Mouse (Mus musculus): ENCODE data around the gene Nkain4. TPM values are rescaled to one million over a fixed set of nuclear protein-coding genes. Genes with fewer than 3 reads are reported as not detected.

Gene Nkain4
- total RNA-seq, 1 experiment from 2014 or later = not detected

DNA sequence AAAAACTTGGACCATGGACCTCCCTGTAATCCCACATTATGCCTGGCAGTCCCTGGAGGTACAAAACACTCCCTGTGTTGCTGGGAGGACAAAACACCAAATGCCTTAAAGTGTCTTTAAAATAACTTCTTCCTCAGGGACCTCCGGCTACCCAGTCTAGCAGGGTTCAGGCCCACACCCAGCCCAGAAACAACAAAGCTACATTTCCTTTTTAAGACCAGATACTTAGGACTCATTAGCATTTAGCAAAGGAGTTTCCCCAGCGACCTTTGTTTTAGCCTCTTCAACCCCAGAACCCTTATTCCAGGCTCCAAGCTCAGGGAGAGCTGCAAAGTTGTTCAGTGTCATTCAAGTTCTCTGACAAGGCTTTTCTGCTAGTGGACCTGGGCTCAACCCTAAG, 861 bp downstream of the Nkain4 start:
- ATAC-seq (replicated peaks; ENCODE audit: low read depth, poor library complexity, severe bottlenecking) = no peak

DNA sequence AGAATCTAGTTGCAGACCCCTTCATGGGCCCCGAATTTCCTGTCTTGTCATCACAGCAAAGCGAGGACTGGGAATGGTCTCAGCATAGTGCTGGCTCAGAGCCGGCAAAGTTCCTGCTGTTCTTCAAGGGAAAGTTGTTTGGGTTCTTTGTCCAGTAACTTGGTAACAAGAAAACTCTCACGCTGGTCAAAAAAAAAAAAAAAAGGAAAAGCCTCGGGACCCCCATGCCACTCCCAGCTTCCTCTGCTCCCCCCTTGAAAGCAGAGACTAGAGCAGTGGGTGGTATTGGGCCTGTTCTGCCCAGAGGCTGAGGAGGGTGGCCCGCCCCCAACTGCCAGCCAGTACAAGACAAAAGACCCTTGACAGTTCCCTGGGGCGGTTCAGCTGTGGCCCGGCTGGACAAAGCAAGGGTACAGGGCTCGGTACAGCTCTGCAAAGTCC, 1.7 kb downstream of the Nkain4 start:
- no peak for ATAC-seq (replicated peaks; ENCODE audit: low read depth, poor library complexity, severe bottlenecking)

DNA sequence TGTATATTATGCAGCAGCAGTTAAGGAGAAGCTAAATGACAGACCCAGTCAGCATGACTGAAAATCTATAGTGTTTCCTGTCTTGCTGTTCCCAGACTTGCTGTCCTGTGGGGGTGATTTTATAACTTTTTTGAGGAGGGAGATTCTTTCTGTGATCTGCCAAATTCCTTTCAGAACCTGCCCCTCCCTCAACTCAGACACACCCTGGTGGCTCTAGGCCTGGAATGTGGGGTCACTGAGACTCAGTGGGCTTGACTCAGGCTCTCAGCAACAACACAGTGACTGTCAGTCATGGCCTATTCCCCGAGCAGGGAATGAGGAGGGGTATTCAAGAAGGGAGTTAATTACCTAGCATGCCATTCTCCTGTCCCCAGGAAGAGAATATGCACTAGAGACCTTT, 4.6 kb downstream of the Nkain4 start:
- no peak for ATAC-seq (replicated peaks; ENCODE audit: low read depth, poor library complexity, severe bottlenecking)

GRCm38 (mm10) chr2:180941869-180942268, 12.6 kb downstream of the Nkain4 start:
- no peak for ATAC-seq (replicated peaks; ENCODE audit: low read depth, poor library complexity, severe bottlenecking)

GRCm38 (mm10) chr2:180940187-180940586, 14.3 kb downstream of the Nkain4 start:
- peak; percentile 52 for ATAC-seq (replicated peaks; ENCODE audit: low read depth, poor library complexity, severe bottlenecking)

GRCm38 (mm10) chr2:180932418-180932817, 22.1 kb downstream of the Nkain4 start:
- ATAC-seq (replicated peaks; ENCODE audit: low read depth, poor library complexity, severe bottlenecking) = no peak

- no peak for ATAC-seq (replicated peaks; ENCODE audit: low read depth, poor library complexity, severe bottlenecking)
Observed at GRCm38 (mm10) chr2:180928723-180929122, 25.8 kb downstream of the Nkain4 start, which contains the start of gene Birc7. Birc7 (plus strand) TSS chr2:180929023.

DNA sequence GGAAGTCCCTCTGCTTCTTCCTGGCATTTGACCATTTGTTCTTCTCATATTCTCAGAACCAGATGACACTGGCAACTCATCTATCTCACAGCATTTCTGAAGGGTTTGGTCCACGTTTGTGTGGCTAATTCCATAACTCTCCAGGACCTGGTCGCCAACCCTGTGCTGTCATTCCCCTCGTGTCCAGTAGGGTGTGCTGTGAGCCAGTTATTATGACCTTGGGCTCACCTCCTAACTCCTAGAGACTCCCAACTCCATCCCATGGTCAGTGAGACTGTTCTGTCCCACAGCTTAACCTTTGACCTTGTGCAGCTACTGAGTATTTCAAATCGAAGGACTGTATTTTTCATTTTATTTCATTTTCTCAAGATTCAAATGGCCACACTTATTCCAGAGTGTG, 29.3 kb downstream of the Nkain4 start:
- ATAC-seq (replicated peaks; ENCODE audit: low read depth, poor library complexity, severe bottlenecking) = peak; percentile 74

DNA sequence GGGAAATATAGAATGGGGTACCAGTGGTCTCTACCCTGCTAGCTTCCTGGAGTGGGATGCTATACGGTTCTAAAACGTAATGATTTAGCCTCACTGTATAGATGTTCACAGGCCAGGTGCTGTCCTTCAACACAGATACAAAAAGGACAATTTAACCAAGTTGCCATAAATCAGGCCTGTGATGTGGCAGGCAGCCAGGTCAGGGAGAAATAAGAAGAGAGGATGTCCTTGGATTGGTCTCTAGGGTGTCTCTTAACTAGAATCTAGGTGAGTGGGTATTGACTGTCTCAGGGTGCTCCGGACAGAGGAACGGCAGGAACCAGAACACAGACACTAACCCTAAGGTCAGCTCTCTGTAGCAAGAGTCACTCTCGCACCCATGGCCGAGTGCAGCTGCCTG, 31.8 kb downstream of the Nkain4 start:
- ATAC-seq (replicated peaks; ENCODE audit: low read depth, poor library complexity, severe bottlenecking) = no peak

- peak; percentile 79 for ATAC-seq (replicated peaks; ENCODE audit: low read depth, poor library complexity, severe bottlenecking)
Observed at GRCm38 (mm10) chr2:180920810-180921400, 33.6 kb downstream of the Nkain4 start, which contains the start of gene Ythdf1. Ythdf1 (minus strand) TSS chr2:180920949.

- ATAC-seq (replicated peaks; ENCODE audit: low read depth, poor library complexity, severe bottlenecking) = peak; percentile 21
Observed at GRCm38 (mm10) chr2:180919913-180920809, 34.3 kb downstream of the Nkain4 start.

GRCm38 (mm10) chr2:180915886-180916433, 38.5 kb downstream of the Nkain4 start:
- no peak for ATAC-seq (replicated peaks; ENCODE audit: low read depth, poor library complexity, severe bottlenecking)

DNA sequence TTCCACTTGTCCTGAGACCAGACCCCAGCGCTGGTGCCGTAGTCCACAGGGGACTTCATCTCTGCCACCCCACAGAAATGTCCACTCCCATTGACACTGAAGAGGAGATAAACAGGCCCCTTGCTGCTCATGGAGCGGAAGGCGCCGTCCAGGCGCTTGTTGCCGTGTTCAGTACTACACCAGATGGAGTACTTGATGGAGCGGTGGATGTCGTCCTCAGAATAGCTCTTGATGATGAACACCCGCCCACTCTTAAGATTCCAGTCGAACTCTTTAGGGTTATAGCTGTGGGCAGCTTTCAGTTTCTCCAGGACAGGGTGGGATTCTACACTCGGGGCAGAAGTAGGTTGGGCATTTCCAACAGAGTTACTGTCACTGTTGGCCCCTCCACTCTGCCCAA, 43.6 kb downstream of the Nkain4 start:
- no peak for ATAC-seq (replicated peaks; ENCODE audit: low read depth, poor library complexity, severe bottlenecking)

DNA sequence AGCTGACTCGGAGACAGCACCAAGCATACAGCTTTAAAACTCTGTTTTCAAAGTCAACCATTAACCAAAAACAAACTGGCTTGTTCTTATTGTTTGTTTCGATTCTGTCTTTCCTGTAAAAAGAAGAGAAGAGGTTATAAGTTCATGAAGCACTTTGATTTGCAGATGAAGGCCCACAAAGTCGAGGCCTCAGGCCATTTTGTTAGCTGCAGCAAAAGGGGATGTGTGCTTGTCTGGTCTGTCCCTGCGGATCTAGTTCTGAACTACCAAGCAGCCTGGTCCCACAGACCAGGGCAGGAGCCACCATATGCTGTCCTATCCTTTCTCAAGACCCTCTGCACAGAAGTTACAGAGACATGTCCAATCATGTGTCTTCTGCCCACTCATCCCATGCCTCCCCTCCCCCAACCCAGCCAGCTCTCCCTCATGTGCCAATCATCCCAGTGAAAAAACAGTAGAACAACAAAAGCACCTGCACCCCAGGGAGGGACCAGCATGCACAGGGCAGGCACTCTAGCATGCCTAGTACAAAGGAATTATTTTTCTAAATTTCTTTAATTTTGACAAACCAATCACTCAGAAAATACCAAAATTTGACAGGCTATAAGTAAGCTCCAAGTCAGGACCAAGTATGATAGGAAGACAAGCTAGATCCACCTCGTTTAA, 48.8 kb downstream of the Nkain4 start:
- ATAC-seq (replicated peaks; ENCODE audit: low read depth, poor library complexity, severe bottlenecking) = no peak

GRCm38 (mm10) chr2:180904435-180905208, 49.9 kb downstream of the Nkain4 start:
- no peak for ATAC-seq (replicated peaks; ENCODE audit: low read depth, poor library complexity, severe bottlenecking)

DNA sequence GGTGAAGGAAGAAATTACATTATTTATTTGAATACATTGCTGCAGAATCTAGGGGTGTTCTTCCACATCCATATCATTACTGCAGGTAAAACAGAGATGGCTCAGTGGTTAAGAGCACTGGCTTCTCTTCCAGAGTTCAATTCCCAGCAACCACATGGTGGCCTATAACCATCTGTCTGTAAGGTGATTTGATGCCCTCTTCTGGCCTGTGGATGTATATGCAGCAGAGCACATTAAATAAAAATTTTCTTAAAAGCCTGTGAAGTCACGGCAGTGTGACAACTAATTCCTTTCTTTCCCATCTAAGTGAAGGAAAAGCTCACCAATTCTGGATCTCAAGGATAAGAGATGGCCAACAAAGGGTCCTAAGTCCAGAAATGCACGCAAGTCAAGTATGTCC, 52.4 kb downstream of the Nkain4 start:
- peak; percentile 63; the same call in 1 of the 2 replicates for ATAC-seq (replicated peaks; ENCODE audit: low read depth, poor library complexity, severe bottlenecking)

DNA sequence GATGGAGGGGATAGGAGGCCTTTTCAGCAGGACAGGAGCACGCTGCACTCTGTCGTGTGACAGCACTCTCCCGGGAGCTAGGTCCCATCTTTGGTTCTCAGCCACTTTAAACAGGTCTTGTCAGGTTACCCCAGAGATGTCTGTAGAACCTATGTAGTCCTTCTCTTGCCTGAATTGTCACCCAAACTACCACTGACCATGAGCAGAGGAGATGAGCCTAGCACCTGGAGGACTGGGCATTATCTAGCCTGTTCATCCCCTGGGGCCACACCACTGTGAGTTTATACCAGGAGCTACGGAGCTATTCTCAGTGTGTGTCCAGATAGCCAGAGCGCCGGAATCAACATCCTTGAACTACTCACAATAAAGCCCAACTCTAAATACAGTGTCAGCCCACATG, 56.6 kb downstream of the Nkain4 start:
- ATAC-seq (replicated peaks; ENCODE audit: low read depth, poor library complexity, severe bottlenecking) = no peak

DNA sequence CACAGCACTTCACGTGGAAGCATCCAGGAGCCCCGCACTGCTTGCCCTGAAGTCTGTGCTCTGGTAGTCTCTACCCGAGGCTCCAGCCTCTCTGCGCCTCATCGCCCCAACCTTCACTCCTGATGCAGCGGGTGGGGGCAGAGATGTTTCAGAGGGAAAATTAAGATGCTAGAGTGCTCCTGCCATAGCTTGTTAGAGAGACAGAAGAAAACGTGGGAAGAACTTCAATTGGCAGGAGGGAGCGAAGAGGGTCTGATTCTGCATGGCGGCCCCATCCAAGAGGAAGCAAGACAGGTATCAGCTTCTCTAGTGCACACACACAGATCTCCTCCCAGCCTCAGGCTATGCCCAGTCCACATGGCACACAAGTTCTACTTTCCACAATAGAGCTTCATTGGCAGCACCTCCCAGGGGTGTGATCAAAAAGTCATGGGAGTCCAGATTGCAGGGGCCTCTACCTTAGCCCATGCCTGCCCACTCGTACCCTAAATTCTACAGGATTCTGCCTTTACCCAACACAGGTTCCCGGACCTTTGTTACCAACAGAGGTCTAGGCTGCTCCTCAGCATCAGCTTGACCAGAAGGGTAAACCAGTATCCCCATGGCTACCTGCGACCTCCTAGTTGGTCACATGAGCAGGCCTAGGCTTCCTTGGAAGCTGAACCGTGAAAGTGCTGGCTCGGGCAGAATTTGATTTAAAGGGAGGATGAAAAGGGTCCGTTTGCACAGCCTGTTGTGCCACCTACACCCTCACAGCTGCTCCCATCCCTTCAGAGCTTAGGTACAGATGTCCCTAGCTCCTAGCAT, 57.5 kb downstream of the Nkain4 start:
- ATAC-seq (replicated peaks; ENCODE audit: low read depth, poor library complexity, severe bottlenecking) = no peak
